Mouse (Mus musculus) adrenal gland (tissue): Measurements from ENCODE around the gene Gal.

Source experiments
- intact Hi-C: fragments of 180-260 bp; cut with DNase I; formaldehyde crosslinking; loops from one replicate; pipeline ENCODE4 v1.15.1; 2025

The Gal gene

GRCm38 (mm10) chr19:3363510-3363909 lies 50.8 kb downstream of the Gal start:
- intact Hi-C loops = no loop called here
